29 mouse cellular contexts compared by ENCODE assay signal in the genomic region with DNA sequence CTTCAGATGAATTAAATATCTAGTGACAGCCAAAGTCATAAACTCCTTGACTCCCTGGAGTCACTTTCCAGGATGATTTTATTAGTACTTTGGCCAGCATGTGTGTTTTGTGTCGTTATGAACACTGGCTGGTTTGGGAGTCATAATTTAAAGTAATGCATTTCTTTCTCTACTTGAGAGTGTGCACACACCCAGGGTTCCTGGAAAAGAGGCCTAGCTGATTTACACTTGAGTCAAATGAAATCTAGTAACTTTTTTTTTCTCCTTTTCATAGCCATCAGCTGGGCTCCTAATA. TPM values are rescaled to one million over a fixed set of nuclear protein-coding genes. Genes with fewer than 3 reads are reported as not detected.
DNase-seq lines count a peak whose midpoint lies in the region; ATAC-seq lines count a peak whose summit lies in the region.
"Had no signal": no experiment of that assay in that cellular context is flagged by ENCODE, and none has a peak within 500 bp of the region (broad histone marks: within the 10 kb centered on the region; RNA-seq: fewer than 3 reads in every experiment).

No protein-coding gene starts in this region.

- no peaks in the 10 kb centered on the region for H3K36me3 ChIP-seq in kidney, embryonic 14.5 days (ENCODE audit: control insufficient read depth, insufficient read depth, low read length)
- no peaks in the 10 kb centered on the region for H3K36me3 ChIP-seq in kidney, embryonic 15.5 days
- H3K36me3 ChIP-seq in neural tube, embryonic 14.5 days (ENCODE audit: control insufficient read depth, insufficient read depth, low read length), result no peaks in the 10 kb centered on the region
- H3K36me3 ChIP-seq in midbrain, embryonic 15.5 days (replicated peaks), result no peaks in the 10 kb centered on the region
- H3K36me3 ChIP-seq: embryonic facial prominence, embryonic 13.5 days; embryonic facial prominence, embryonic 15.5 days; forebrain, embryonic 10.5 days; forebrain, embryonic 12.5 days; G1E had no signal

- no peak overlapping the region for H3K4me3 ChIP-seq in kidney, embryonic 14.5 days (ENCODE audit: low read length)
- no peak overlapping the region for H3K4me3 ChIP-seq in kidney, embryonic 15.5 days (replicated peaks)
- no peak overlapping the region for H3K4me3 ChIP-seq in neural tube, embryonic 14.5 days (ENCODE audit: low read depth, low read length)
- H3K4me3 ChIP-seq in midbrain, embryonic 15.5 days, result no peak overlapping the region
- H3K4me3 ChIP-seq: embryonic facial prominence, embryonic 13.5 days; embryonic facial prominence, embryonic 15.5 days; erythroblast, embryonic 14.5 days; forebrain, embryonic 10.5 days; forebrain, embryonic 12.5 days had no signal

- no peaks in the 10 kb centered on the region for H3K9me3 ChIP-seq in kidney, embryonic 14.5 days (ENCODE audit: control insufficient read depth, low read length)
- no peaks in the 10 kb centered on the region for H3K9me3 ChIP-seq in kidney, embryonic 15.5 days (replicated peaks)
- H3K9me3 ChIP-seq in neural tube, embryonic 14.5 days (ENCODE audit: control insufficient read depth, low read length), result no peaks in the 10 kb centered on the region
- no peaks in the 10 kb centered on the region for H3K9me3 ChIP-seq in midbrain, embryonic 15.5 days
- H3K9me3 ChIP-seq: embryonic facial prominence, embryonic 13.5 days; embryonic facial prominence, embryonic 15.5 days; forebrain, embryonic 10.5 days; forebrain, embryonic 12.5 days; G1E had no signal

- H3K9ac ChIP-seq in kidney, embryonic 14.5 days (ENCODE audit: low read depth, low read length), result no peak overlapping the region
- H3K9ac ChIP-seq in kidney, embryonic 15.5 days, result no peak overlapping the region
- no peak overlapping the region for H3K9ac ChIP-seq in neural tube, embryonic 14.5 days (replicated peaks; ENCODE audit: low read depth, low read length)
- no peak overlapping the region for H3K9ac ChIP-seq in midbrain, embryonic 15.5 days
- H3K9ac ChIP-seq: embryonic facial prominence, embryonic 13.5 days; embryonic facial prominence, embryonic 15.5 days; forebrain, embryonic 12.5 days had no signal

- peak; percentile 68; the same call in 1 of the 2 replicates for ATAC-seq in kidney, embryonic 14.5 days (ENCODE audit: low FRiP score, low TSS enrichment)
- no peak for ATAC-seq in kidney, embryonic 15.5 days (replicated peaks; ENCODE audit: low FRiP score)
- peak; percentile 63 for ATAC-seq in neural tube, embryonic 14.5 days (ENCODE audit: low read depth)
- no peak for ATAC-seq in midbrain, embryonic 15.5 days (replicated peaks)
- ATAC-seq: activated CD4-positive, CD25-positive, alpha-beta regulatory T cell, adult 4 months; CD4-positive, CD25-positive, alpha-beta regulatory T cell, adult 4 months; forebrain, embryonic 14.5 days; Patski had no signal

- H3K27me3 ChIP-seq in kidney, embryonic 14.5 days (ENCODE audit: control insufficient read depth, insufficient read depth, low read length), result no peaks in the 10 kb centered on the region
- H3K27me3 ChIP-seq in kidney, embryonic 15.5 days, result no peaks in the 10 kb centered on the region
- H3K27me3 ChIP-seq in neural tube, embryonic 14.5 days (ENCODE audit: control insufficient read depth, insufficient read depth, low read length), result no peaks in the 10 kb centered on the region
- no peaks in the 10 kb centered on the region for H3K27me3 ChIP-seq in midbrain, embryonic 15.5 days (replicated peaks)
- H3K27me3 ChIP-seq: CH12.LX; embryonic facial prominence, embryonic 13.5 days; embryonic facial prominence, embryonic 15.5 days; forebrain, embryonic 12.5 days; Patski had no signal

- H3K27ac ChIP-seq in kidney, embryonic 14.5 days (ENCODE audit: low read depth, low read length), result no peak overlapping the region
- H3K27ac ChIP-seq in kidney, embryonic 15.5 days, result no peak overlapping the region
- H3K27ac ChIP-seq in neural tube, embryonic 14.5 days (ENCODE audit: low read depth, low read length), result no peak overlapping the region; the same call in 1 of the 2 replicates
- H3K27ac ChIP-seq in midbrain, embryonic 15.5 days, result no peak overlapping the region
- H3K27ac ChIP-seq: embryonic facial prominence, embryonic 13.5 days; embryonic facial prominence, embryonic 15.5 days; forebrain, embryonic 10.5 days; forebrain, embryonic 12.5 days had no signal

- H3K4me1 ChIP-seq in kidney, embryonic 14.5 days (ENCODE audit: control insufficient read depth, insufficient read depth, low read length), result no peaks in the 10 kb centered on the region
- H3K4me1 ChIP-seq in kidney, embryonic 15.5 days, result no peaks in the 10 kb centered on the region
- H3K4me1 ChIP-seq in neural tube, embryonic 14.5 days (ENCODE audit: control insufficient read depth, insufficient read depth, low read length), result no peaks in the 10 kb centered on the region
- H3K4me1 ChIP-seq in midbrain, embryonic 15.5 days, result no peaks in the 10 kb centered on the region
- H3K4me1 ChIP-seq: embryonic facial prominence, embryonic 13.5 days; embryonic facial prominence, embryonic 15.5 days; forebrain, embryonic 10.5 days; forebrain, embryonic 12.5 days had no signal

- whole genome bisulfite sequencing in kidney, embryonic 14.5 days, result 15% methylated on average over 1 of the region's 1 CpGs
- 22% methylated on average over 1 of the region's 1 CpGs for WGBS in kidney, embryonic 15.5 days
- WGBS in neural tube, embryonic 14.5 days, result 38% methylated on average over 1 of the region's 1 CpGs
- whole genome bisulfite sequencing in midbrain, embryonic 15.5 days, result 84% methylated on average over 1 of the region's 1 CpGs

- H3K4me2 ChIP-seq in kidney, embryonic 14.5 days (replicated peaks; ENCODE audit: low read depth, low read length), result no peak overlapping the region
- no peak overlapping the region for H3K4me2 ChIP-seq in kidney, embryonic 15.5 days
- H3K4me2 ChIP-seq in neural tube, embryonic 14.5 days (ENCODE audit: low read depth, low read length), result no peak overlapping the region
- H3K4me2 ChIP-seq in midbrain, embryonic 15.5 days, result no peak overlapping the region
- H3K4me2 ChIP-seq: embryonic facial prominence, embryonic 13.5 days; embryonic facial prominence, embryonic 15.5 days; forebrain, embryonic 12.5 days had no signal

- DNase-seq in kidney, postnatal 10 days, result no peak
- peak; percentile 7 for DNase-seq in kidney, postnatal 14 days
- no peak for DNase-seq in neural tube, embryonic 10.5 days (ENCODE audit: extremely low spot score, low spot score)
- DNase-seq in skeletal muscle tissue, adult 2 months (ENCODE audit: low read depth, low spot score), result peak; percentile 6
- DNase-seq: adrenal gland, adult 8-10 months; adrenal gland, postnatal 14 days; adrenal gland, postnatal 36 days; B cell, adult 2 months; cerebellum, adult 11-12 months; cerebellum, adult 2 months; cerebellum, adult 9-10 months; cerebellum, postnatal 10 days; cerebellum, postnatal 25 days; embryo, embryonic 11 days had no signal

RNA-seq across cellular contexts. Expression of a gene that starts 12.2 kb away (rescaled TPM):
- 0.10 TPM in 1 of 2 replicates, not detected in the other for polyA plus RNA-seq in kidney, embryonic 14.5 days (2014; fragmentation: Nextera tagmentation; extraction: Ambion mirVana)
- polyA plus RNA-seq in kidney, embryonic 15.5 days (2015; fragmentation: Nextera tagmentation; extraction: Ambion mirVana), result 0.09 and 0.34 TPM in 2 replicates
- not detected in 2 replicates for polyA plus RNA-seq in neural tube, embryonic 14.5 days (2014; fragmentation: Nextera tagmentation; extraction: Ambion mirVana)
- polyA plus RNA-seq in midbrain, embryonic 15.5 days (2015; fragmentation: Nextera tagmentation; extraction: Ambion mirVana), result 0.92 and 1.0 TPM in 2 replicates
- polyA plus RNA-seq: activated CD4-positive, CD25-positive, alpha-beta regulatory T cell, adult 4 months; CD4-positive, CD25-positive, alpha-beta regulatory T cell, adult 4 months; erythroblast, embryonic 14.5 days; G1E; Patski had no signal

RNA-seq across cellular contexts. Expression of a gene that starts 42.2 kb away (rescaled TPM):
- polyA plus RNA-seq in kidney, embryonic 14.5 days (2014; fragmentation: Nextera tagmentation; extraction: Ambion mirVana), result 31.7 and 36.8 TPM in 2 replicates
- polyA plus RNA-seq in kidney, embryonic 15.5 days (2015; fragmentation: Nextera tagmentation; extraction: Ambion mirVana), result 29.5 and 29.7 TPM in 2 replicates
- polyA plus RNA-seq in neural tube, embryonic 14.5 days (2014; fragmentation: Nextera tagmentation; extraction: Ambion mirVana), result 158 and 178 TPM in 2 replicates
- 129 and 142 TPM in 2 replicates for polyA plus RNA-seq in midbrain, embryonic 15.5 days (2015; fragmentation: Nextera tagmentation; extraction: Ambion mirVana)

Comparison
In these comparisons a context has a peak if more than half of its experiments do, and no peak if none do; other contexts are left out.
1. ATAC-seq: peak in kidney, embryonic 14.5 days (single experiment) and neural tube, embryonic 14.5 days (single experiment); none in kidney, embryonic 15.5 days (single experiment) and midbrain, embryonic 15.5 days (single experiment).
2. DNase-seq: peak in kidney, postnatal 14 days (single experiment) and skeletal muscle tissue, adult 2 months (single experiment); none in kidney, postnatal 10 days (single experiment) and neural tube, embryonic 10.5 days (single experiment).